Mouse (Mus musculus) macrophage (primary cell): ENCODE data around the gene Mrgpre. TPM values are rescaled to one million over a fixed set of nuclear protein-coding genes. Genes with fewer than 3 reads are reported as not detected.

Experiments used
- H3K27ac ChIP-seq: fragments of 350-480 bp; formaldehyde crosslinking; 2 replicates; pipeline ENCODE4 v1.9.0; 2021
- H3K36me3 ChIP-seq: fragments of 350-480 bp; formaldehyde crosslinking; 2 replicates; pipeline ENCODE4 v1.9.0; 2021; ENCODE audit errors: inconsistent target
- H3K4me3 ChIP-seq: fragments of 350-480 bp; formaldehyde crosslinking; 2 replicates; pipeline ENCODE4 v1.9.0; 2021; ENCODE audit errors: inconsistent target
- H3K79me2 ChIP-seq: fragments of 350-480 bp; formaldehyde crosslinking; 2 replicates; pipeline ENCODE4 v1.9.0; 2021; ENCODE audit errors: inconsistent target
- WGBS: methylation state at CpG from one replicate; pipeline ENCODE4 v1.1.7; 2026; ENCODE audit warnings: inconsistent platforms; ENCODE audit not compliant: missing documents; 5-methylcytosine and 5-hydroxymethylcytosine counted together
- polyA plus RNA-seq: library from polyadenylated mRNA; stranded (reverse); fragments of 250-400 nt; gene quantifications from 3 replicates; pipeline ENCODE4 v1.2.4, GENCODE M21; 2018; ENCODE audit warnings: inconsistent platforms

Mrgpre gene
- polyA plus RNA-seq, 1 experiment from 2014 or later: 5.1 TPM

- Histone ChIP-seq H3K36me3 (no peaks in the 10 kb centered on the region), H3K4me3 (no peak overlapping the region), H3K79me2 (no peaks in the 10 kb centered on the region), H3K27ac (no peak overlapping the region)
- 91% methylated on average over 6 of the region's 6 CpGs for WGBS
Measured at GRCm38 (mm10) chr7:143738194-143738593, 46.1 kb downstream of the Mrgpre start.

DNA sequence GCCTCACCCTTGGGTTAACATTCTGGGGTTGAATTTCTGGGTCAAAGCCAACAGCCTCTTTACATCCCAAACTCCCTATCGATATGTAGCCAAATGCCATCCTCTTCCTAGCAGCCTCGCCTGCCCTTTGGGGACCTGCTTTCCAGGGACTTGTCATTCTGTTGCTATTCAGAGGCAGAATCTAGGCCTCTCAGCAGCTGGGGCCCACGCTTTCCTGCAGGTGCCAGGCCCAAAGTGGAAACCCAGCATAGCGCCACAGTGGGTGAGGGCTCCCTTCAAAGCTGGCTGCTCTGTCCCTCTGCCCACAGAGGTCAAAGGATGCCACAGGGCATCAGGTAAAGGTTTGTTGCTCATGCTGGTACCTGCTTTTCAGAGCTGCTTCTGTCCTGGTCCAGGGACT is 50.6 kb downstream of the Mrgpre start:
- no peak overlapping the region for H3K27ac ChIP-seq
- H3K36me3 ChIP-seq: no peaks in the 10 kb centered on the region
- no peak overlapping the region for H3K4me3 ChIP-seq
- H3K79me2 ChIP-seq: no peaks in the 10 kb centered on the region
- WGBS: 89% methylated on average over 4 of the region's 4 CpGs

GRCm38 (mm10) chr7:143729886-143730285 is 54.4 kb downstream of the Mrgpre start:
- H3K4me3 ChIP-seq: no peak overlapping the region
- no peaks in the 10 kb centered on the region for H3K79me2 ChIP-seq
- WGBS: 88% methylated on average over 10 of the region's 10 CpGs
- H3K27ac ChIP-seq: no peak overlapping the region
- no peaks in the 10 kb centered on the region for H3K36me3 ChIP-seq

Other genes starting within 250 kb of the Mrgpre start
- 53.7 to 124 TPM (median 75.6 TPM) in 3 replicates for gene Nap1l4, start 235.4 kb downstream of the Mrgpre start, polyA plus RNA-seq
- gene Cars, start 184.4 kb downstream of the Mrgpre start, polyA plus RNA-seq: 22.1 to 22.6 TPM (median 22.5 TPM) in 3 replicates
- 5.9 to 10.7 TPM (median 10.6 TPM) in 3 replicates for gene Tnfrsf26, start 155.8 kb downstream of the Mrgpre start, polyA plus RNA-seq
- gene Tnfrsf22, start 134.8 kb downstream of the Mrgpre start, polyA plus RNA-seq: 2.7 to 8.5 TPM (median 3.7 TPM) in 3 replicates
- 11.0 to 17.9 TPM (median 11.0 TPM) in 3 replicates for gene Tnfrsf23, start 98.6 kb downstream of the Mrgpre start, polyA plus RNA-seq
- 1.00 to 1.6 TPM (median 1.2 TPM) in 3 replicates for gene Osbpl5, start 27.5 kb downstream of the Mrgpre start, polyA plus RNA-seq
- not detected in 3 replicates for gene Mrgprg, start 17.5 kb downstream of the Mrgpre start, polyA plus RNA-seq
- 2.6 to 5.3 TPM (median 4.6 TPM) in 3 replicates for gene Nadsyn1, start 38.3 kb upstream of the Mrgpre start, polyA plus RNA-seq
- 16.3 to 35.3 TPM (median 33.0 TPM) in 3 replicates for gene Dhcr7, start 38.6 kb upstream of the Mrgpre start, polyA plus RNA-seq
- gene Gm498, start 82.3 kb upstream of the Mrgpre start, polyA plus RNA-seq: not detected in 3 replicates
- gene Shank2, start 217.4 kb upstream of the Mrgpre start, polyA plus RNA-seq: not detected in 3 replicates